Mouse (Mus musculus): Measurements from ENCODE around the gene Ly6g5c.

DNA sequence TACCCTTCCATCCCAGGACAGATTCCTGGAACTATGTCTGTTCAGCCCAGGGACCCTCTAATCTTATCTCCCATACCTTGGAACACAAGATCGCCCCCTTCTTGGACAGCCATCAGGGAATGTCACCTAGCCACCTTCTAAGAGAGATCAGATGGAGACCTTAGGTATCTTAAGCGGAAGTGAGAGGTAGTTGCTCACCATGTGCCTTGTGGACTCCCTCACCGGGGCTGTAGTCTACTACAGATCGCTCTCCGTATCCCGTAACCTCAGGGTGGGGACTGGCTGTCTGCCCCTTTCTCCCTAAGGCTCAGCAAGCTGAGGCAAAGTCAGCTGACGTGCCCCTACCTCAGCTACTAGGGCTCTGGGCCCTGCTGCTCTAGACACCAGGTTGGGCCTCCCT, 4.0 kb upstream of the Ly6g5c start:
- TF ChIP-seq CTCF (conservative IDR thresholded peaks at IDR 0.05; ENCODE audit: insufficient read depth, insufficient read length, low read depth, low read length) = no peak
- no peak for TF ChIP-seq POLR2A (IDR thresholded peaks at IDR 0.05; ENCODE audit: low read depth, low read length)

Data from kidney, adult 2 months (tissue).